Mouse (Mus musculus) c-Kit-negative CD71-positive TER-119-positive erythroid progenitor cells, embryonic 14.5 days (primary cell): ENCODE data around the gene Thap3.
A peak's percentile ranks its signal among the peaks of the same experiment; 100 is the strongest.
"Not testable (repeated sequence)": the region's sequence is repeated elsewhere in the genome, so short reads cannot be mapped to it uniquely, and the experiment has no call there.

Experiments used
- DNase-seq: peaks from one replicate; pipeline ENCODE4 v3.0.0-alpha.2; 2013; ENCODE audit warnings: low read depth, low spot score

The Thap3 gene

DNA sequence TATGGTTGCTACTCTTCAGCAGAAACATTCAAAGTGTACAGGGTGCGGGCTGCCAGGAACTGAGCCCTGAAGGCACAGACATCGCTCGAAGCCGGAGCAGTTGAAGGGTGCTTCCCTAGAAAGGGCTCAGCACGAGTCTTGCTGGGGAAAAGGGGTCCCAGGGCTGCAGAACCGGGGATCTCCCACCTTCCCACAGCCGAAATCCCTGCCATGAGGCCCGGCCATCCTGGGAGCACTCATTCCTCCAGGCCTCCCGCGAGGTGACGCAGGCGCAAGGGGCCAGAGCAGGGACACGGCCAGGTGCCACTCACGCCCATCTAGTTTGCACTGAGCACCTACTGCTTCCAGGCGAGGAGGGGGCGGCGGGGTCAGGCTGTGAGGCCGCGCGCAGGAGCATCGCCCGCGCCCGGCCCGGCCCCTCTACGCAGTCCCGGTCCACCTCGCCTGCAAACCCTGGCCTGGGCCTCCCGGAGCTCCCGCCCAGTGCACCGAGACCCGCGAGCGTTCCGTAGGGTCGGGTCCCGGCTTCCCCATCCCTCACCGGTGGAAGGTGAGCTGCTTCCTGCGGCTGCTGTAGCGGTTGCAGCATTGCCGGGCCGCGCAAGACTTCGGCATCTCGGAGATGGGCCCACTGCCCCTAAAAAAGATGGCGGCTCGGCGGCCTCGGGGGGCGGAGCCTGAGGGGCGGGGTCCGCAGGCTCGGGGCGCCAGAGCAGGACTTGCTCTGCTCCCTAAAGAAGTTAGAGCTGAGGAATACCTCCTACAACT, at the start of gene Thap3:
Gene Thap3, minus strand, starts transcription at position 656 of the 768 bp plus-strand sequence.
- peak; percentile 48 for DNase-seq

DNA sequence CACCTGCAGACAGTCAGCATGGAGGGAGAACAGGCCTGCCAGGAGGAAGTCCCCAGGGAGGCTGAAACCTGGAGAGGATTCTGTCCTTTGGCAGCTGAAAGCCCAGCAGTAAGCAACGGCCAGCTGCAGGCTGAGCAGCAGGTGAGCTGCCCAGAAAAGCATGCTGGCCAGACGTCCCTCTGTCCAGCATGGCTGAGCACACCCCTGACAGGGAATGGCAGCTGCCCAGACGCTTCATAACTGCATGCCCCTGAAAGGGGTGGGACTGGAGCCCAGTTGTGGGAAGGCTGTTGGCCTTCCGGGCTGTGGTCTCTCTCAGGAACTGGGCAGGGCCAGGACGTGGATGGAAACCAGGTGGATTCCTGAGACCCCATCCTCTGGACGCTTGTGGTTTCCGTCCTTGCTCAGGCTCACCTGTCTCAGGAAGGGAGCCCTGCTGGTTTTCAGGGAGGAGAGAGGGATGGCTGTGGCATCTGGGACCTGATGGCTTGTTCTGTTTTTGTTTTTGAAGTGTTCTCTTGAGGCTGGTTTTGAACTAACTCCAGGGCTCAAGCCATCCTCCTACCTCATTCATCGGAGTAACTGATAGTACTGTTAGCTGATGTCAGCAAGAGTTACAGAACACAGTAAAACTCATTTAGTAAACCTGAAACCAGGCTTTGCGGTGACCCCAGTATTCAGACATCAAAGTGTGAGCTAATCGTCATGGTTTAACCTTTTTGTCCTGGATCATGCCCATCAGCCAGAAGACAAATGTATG, 49.6 kb upstream of the Thap3 start, which contains the start of gene Tas1r1:
Gene Tas1r1, minus strand, starts transcription at position 344 of the 760 bp plus-strand sequence.
- no peak for DNase-seq

GRCm38 (mm10) chr4:152036464-152036863, 47.7 kb upstream of the Thap3 start:
- not testable (repeated sequence) for DNase-seq

DNA sequence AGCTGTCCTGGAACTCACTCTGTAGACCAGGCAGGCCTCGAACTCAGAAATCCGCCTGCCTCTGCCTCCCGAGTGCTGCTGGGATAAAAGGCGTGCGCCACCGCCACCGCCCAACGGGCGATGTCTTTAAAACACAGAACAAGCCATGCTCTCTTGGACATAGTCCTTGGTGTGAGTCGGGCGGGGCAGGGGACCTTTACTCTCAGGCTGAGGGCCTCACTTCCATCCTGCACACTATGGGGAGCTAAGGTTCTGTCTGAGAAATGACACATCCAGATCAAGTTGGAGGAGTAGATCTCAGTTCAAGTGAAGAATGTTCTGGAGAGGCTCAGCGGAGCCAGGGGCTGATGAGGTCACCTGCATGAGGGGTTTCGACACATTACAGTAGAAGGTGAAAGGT, 44.1 kb upstream of the Thap3 start:
- DNase-seq: no peak

DNA sequence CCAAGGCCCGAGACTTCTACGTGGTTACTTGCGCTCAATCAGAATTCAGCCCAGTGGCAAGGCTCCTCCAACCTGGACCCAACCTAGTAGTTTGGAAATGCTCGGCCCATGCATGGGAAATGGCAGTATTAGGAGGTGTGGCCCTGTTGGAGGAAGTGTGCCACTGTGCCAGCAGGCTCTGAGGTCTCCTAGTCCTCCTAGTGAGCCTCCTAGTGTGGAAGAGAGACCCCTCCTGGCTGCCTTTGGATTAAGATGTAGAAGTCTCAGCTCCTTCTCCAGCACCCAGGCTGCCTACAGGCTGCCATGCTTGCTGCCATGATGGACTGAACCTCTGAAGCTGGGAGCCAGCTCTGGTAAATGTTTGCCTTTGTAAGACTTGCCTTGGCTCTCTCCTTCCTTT, 41.2 kb upstream of the Thap3 start:
- no peak for DNase-seq

DNA sequence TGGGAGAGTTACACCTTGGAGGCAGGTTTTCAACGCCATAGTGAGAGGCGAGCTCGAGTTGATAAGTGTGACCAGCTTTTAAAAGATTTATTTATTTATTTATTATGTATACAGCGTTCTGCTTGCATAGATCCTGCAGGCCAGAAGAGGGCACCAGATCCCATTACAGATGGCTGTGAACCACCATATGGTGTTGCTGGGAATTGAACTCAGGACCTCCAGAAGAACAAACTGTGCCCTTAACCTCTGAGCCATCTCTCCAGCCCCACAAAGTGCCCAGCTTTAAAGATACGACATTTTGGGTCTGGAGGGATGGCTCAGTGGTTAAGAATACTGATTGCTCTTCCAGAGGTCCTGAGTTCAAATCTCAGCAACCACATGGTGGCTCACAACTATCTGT, 40.3 kb upstream of the Thap3 start:
- DNase-seq: no peak

GRCm38 (mm10) chr4:152028456-152028855, 39.7 kb upstream of the Thap3 start:
- DNase-seq: no peak

DNA sequence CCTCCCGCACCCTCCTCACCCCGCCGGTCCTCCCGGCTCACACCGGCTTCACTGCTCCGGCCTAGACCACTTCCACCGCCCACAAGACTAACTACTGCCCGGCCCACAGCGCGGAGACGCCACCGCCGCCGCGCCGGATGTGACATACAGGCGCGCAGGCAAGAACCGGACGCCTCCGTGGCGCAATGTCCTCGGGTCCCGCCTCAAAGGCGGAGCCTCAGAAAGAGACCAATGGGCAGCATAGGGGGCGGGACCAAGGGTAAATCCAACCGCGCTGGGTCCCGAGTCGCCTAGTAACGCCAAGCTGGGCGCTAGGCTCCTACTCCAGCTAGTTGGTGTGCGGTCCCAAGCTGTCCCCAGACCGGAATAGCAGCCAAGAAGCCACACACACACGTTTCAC, 38.7 kb upstream of the Thap3 start, which contains the start of gene Zbtb48:
Gene Zbtb48, minus strand, starts transcription at position 148 of the 400 bp plus-strand sequence.
- peak; percentile 94 for DNase-seq

- DNase-seq: no peak
Measured at GRCm38 (mm10) chr4:152026751-152027508, 38.1 kb upstream of the Thap3 start.

- no peak for DNase-seq
Measured at GRCm38 (mm10) chr4:152024525-152024924, 35.7 kb upstream of the Thap3 start.

GRCm38 (mm10) chr4:152022506-152022905, 33.7 kb upstream of the Thap3 start:
- no peak for DNase-seq

GRCm38 (mm10) chr4:152021568-152022097, 32.8 kb upstream of the Thap3 start:
- no peak for DNase-seq

DNA sequence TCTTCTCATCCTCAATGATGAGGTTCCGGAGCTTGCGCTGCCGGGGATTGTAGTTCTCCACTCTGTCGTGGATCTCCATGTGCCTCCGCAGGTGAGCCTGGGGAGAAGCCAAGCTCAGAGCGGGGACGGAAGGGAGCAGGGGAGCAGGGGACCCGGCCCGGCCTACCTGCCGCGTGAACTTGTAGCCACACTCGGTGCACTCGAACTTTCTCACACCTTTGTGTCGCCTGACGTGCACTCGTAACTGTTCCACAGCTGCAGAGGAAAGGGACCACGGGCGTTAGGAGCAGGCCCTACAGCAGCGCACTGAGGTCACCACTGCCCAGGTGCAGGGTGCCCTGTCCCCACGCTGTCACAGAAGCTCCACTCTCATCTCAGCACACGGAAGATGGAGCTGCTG, 31.2 kb upstream of the Thap3 start:
- DNase-seq: no peak

GRCm38 (mm10) chr4:152019073-152019472, 30.3 kb upstream of the Thap3 start:
- no peak for DNase-seq

GRCm38 (mm10) chr4:152013036-152013813, 24.4 kb upstream of the Thap3 start:
- no peak for DNase-seq

- no peak for DNase-seq
Measured at GRCm38 (mm10) chr4:152012109-152012508, 23.3 kb upstream of the Thap3 start.

- DNase-seq: no peak
Measured at GRCm38 (mm10) chr4:152011171-152011760, 22.5 kb upstream of the Thap3 start.

DNA sequence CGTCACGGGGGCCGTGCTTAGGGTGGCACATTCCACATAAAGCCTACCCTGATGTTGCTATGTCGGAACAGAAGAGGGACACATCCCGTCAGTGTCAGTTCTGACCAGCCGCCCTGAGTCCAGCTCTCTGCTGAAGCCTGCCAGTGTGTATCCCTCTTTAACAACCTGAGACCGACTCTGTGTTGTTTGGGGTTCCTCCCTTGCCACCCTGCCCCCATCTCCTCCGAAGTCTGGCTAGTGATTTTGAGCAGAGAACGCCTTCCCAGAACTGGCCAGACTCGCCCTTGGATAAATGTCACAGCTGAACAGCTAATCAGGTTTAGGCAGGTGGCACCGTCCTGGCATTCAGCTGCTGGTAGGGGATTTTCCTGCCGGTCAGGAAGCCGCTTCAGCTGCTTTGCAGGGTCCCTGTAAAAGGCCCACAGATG, 21.9 kb upstream of the Thap3 start:
- DNase-seq: peak; percentile 52

DNA sequence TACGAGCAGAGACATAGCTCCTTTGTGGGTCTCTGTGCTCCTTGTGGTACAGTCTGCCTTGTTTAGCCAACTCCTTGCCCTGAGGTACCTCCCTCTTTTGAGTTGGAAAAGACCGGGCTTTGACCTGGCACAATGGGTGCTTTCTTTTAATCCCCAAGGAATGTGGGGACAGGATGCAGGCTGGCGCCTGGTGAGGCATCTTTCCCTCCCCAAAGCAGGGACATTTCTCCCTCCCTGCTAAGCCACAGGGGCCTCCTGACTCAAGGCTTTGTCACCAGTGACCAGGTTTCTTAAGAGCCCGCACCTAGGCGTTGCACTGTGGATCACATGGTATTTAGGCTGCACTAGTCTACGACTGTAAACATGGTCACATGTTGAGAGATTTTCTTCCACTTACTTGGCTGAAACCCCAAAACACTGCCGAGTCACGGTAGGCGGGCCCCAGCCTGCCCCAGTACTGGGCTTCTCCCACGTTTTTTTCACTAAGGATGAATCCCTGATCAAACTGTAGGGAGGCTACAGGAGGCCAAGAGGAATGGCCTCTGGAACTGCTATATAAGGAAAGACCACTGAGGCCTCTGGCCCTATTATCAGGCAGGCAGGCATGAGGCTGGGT, 21.4 kb upstream of the Thap3 start:
- DNase-seq: peak; percentile 68
